Mouse (Mus musculus) stomach, postnatal 0 days (tissue): ENCODE data around the gene Ndufs7. TPM values are rescaled to one million over a fixed set of nuclear protein-coding genes. Genes with fewer than 3 reads are reported as not detected.

Experiments
- ATAC-seq: fragments of 200-750 bp; cut with Nextera tagmentation; 2 replicates; pipeline ENCODE4 v1.8.0; 2017; ENCODE audit not compliant: low FRiP score, low TSS enrichment
- DNase-seq: peaks from one replicate; pipeline ENCODE4 v3.0.0-alpha.2; 2016; ENCODE audit warnings: low spot score
- H3K27ac ChIP-seq: fragments of 300-500 bp; sonication (generic); replicated peaks from 2 replicates; pipeline ENCODE4 v1.5.1; 2014; ENCODE audit warnings: mild to moderate bottlenecking, control low read depth
- H3K27me3 ChIP-seq: fragments of 300-500 bp; sonication (generic); 2 replicates; pipeline ENCODE4 v1.6.1; 2014; ENCODE audit warnings: low read length; ENCODE audit not compliant: control insufficient read depth, insufficient read depth
- H3K36me3 ChIP-seq: fragments of 300-500 bp; sonication (generic); 2 replicates; pipeline ENCODE4 v1.6.1; 2014; ENCODE audit warnings: low read length, mixed read lengths; ENCODE audit not compliant: control insufficient read depth, insufficient read depth
- H3K4me1 ChIP-seq: fragments of 300-500 bp; sonication (generic); replicated peaks from 2 replicates; pipeline ENCODE4 v1.6.1; 2014; ENCODE audit warnings: antibody characterized with exemption; ENCODE audit not compliant: control insufficient read depth, insufficient read depth
- H3K4me2 ChIP-seq: fragments of 300-500 bp; sonication (generic); replicated peaks from 2 replicates; pipeline ENCODE4 v1.6.1; 2014; ENCODE audit warnings: low read depth, mild to moderate bottlenecking, control low read depth, moderate library complexity
- H3K4me3 ChIP-seq: fragments of 300-500 bp; sonication (generic); 2 replicates; pipeline ENCODE4 v1.5.1; 2014; ENCODE audit warnings: low read depth, low read length, control low read depth
- H3K9ac ChIP-seq: fragments of 300-500 bp; sonication (generic); 2 replicates; pipeline ENCODE4 v1.6.1; 2014; ENCODE audit warnings: mild to moderate bottlenecking, low read length, control low read depth, mixed read lengths
- H3K9me3 ChIP-seq: fragments of 300-500 bp; sonication (generic); 2 replicates; pipeline ENCODE4 v1.6.1; 2016; ENCODE audit warnings: low read length; ENCODE audit not compliant: control insufficient read depth
- CTCF ChIP-seq: IDR thresholded peaks from 2 replicates; pipeline ENCODE4 v1.5.1; 2016; ENCODE audit warnings: antibody characterized with exemption, low read depth, mild to moderate bottlenecking, moderate library complexity
- EP300 ChIP-seq: optimal IDR thresholded peaks from 2 replicates; pipeline ENCODE3; 2016; ENCODE audit warnings: antibody characterized with exemption
- WGBS: fragments of 180-500 bp; shearing (Covaris S2); extraction: QIAGEN DNeasy Blood & Tissue Kit; methylation state at CpG from one replicate; pipeline ENCODE4 v1.1.7; 2014; 5-methylcytosine and 5-hydroxymethylcytosine counted together
- polyA plus RNA-seq: library from polyadenylated mRNA; unstranded; fragments of >200 nt; fragmentation: Nextera tagmentation; extraction: Ambion mirVana; gene quantifications from 2 replicates; pipeline ENCODE4 v1.2.1, GENCODE M21; 2015

The Ndufs7 gene
- polyA plus RNA-seq, 1 experiment from 2014 or later: 403 TPM

DNA sequence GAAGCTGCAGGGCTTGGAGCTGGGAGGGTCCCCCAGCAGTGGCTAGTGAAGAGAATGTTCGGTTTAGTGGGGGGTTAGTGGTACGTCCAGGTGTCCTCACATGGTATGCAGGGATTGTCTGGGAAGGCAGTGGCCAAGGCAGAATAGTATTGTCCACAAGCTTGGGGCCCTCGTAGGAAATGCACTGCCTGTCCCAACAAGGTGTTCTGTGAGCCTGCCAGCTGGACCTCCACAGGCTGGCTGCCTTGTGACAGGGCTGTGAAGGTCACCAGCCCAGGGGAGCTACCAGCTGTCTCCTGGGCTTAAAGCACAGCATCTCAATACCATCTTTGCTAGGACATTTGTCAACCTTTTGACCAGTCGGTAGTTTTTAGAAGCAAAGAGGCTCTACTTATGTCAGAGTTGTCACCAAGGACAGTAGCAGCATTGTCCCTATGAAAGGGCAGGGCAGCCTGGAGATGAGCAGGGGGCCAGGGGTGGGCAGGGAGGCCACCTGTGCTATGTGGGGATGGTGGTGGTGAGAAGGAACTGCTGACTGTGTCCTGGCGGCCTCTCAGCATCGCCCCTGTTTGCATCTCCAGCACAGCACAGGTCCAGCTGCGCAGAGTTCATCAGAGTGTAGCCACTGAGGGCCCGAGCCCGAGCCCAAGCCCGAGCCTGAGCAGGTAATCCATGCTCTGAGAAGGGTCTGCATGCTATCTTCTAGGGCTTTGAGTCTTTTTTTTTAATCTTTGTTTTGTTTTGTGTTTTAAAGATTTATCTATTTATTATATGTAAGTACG lies 3.8 kb downstream of the Ndufs7 start:
- TF ChIP-seq CTCF: no peak
- no peak for TF ChIP-seq EP300
- Histone ChIP-seq H3K36me3 (peaks cover 28% of the 10 kb centered on the region), H3K4me3 (no peak overlapping the region), H3K9ac (no peak overlapping the region), H3K9me3 (no peaks in the 10 kb centered on the region), H3K27me3 (no peaks in the 10 kb centered on the region), H3K4me1 (no peaks in the 10 kb centered on the region; the same call in 1 of the 2 replicates), H3K4me2 (no peak overlapping the region), H3K27ac (no peak overlapping the region)
- DNase-seq: no peak
- 96% methylated on average over 11 of the region's 11 CpGs for WGBS
- no peak for ATAC-seq

DNA sequence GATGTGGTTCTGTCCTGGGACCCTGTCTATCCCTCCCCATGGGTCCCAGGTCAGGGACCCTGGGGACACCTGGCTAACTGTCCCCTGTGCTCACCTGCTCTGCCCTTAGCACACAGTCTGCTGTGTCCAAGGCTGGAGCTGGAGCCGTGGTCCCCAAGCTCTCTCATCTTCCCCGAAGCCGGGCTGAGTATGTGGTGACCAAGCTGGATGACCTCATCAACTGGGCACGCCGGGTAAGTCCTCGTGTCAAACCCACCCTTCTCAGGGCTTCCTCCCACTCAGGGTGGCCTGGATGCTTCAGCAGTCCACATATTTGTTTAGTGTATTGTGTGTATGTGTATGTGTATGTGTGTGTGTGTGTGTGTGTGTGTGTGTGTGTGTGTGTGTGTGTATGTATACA lies 4.6 kb downstream of the Ndufs7 start:
- no peak overlapping the region for H3K9ac ChIP-seq
- no peak for TF ChIP-seq EP300
- TF ChIP-seq CTCF: no peak
- no peaks in the 10 kb centered on the region for H3K9me3 ChIP-seq
- no peak for DNase-seq
- H3K4me1 ChIP-seq: no peaks in the 10 kb centered on the region; the same call in 1 of the 2 replicates
- WGBS: 70% methylated on average over 6 of the region's 6 CpGs
- H3K4me2 ChIP-seq: no peak overlapping the region
- H3K36me3 ChIP-seq: peaks cover 30% of the 10 kb centered on the region
- no peak overlapping the region for H3K4me3 ChIP-seq
- H3K27me3 ChIP-seq: no peaks in the 10 kb centered on the region
- no peak overlapping the region for H3K27ac ChIP-seq
- no peak for ATAC-seq

DNA sequence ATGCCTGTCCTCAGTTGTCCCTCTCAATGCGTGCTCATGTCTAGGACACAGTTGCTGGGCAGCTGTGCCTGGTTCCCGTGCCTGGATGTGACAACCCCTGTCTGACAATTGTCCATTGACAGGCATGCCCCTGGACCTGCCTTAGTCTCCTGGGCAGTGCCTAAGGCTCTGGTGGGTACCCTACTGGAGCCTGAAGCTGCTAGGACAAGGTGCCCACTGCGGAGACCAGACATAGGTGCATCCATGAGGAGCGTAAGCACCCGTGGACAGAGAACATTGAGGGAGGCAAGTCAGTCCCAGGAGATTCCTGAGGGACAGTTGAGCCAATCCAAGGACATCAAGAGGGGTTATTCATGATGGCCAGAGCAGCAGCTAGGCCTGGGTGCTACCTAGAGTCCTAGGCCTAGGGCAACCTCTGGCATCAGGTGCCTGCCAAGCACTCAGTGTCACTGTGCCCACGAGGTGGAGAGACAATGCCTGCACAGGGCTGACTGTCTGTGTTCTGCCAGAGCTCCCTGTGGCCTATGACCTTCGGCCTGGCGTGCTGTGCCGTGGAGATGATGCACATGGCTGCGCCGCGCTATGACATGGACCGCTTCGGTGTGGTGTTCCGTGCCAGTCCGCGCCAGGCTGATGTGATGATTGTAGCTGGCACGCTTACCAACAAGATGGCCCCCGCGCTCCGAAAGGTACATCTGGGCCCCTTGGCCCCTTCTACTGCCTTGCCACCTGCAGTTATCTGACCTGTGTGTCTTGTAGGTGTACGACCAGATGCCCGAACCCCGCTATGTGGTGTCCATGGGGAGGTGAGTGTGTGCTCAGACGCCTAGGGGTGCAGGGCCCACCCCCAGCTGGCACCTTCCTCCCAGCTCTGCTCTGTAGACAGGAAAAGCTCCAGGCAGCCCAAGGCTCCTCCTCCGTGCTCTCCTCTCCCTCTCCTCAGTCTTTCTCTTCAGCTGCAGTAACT lies 5.7 kb downstream of the Ndufs7 start:
- DNase-seq: no peak
- H3K4me1 ChIP-seq: peaks cover 2% of the 10 kb centered on the region; the same call in 1 of the 2 replicates
- peaks cover 33% of the 10 kb centered on the region for H3K36me3 ChIP-seq
- no peak overlapping the region for H3K4me2 ChIP-seq
- H3K9ac ChIP-seq: no peak overlapping the region
- no peak overlapping the region for H3K4me3 ChIP-seq
- TF ChIP-seq EP300 (no peak), CTCF (no peak)
- no peak overlapping the region for H3K27ac ChIP-seq
- H3K9me3 ChIP-seq: no peaks in the 10 kb centered on the region
- H3K27me3 ChIP-seq: no peaks in the 10 kb centered on the region
- ATAC-seq: no peak
- 93% methylated on average over 26 of the region's 26 CpGs for WGBS

DNA sequence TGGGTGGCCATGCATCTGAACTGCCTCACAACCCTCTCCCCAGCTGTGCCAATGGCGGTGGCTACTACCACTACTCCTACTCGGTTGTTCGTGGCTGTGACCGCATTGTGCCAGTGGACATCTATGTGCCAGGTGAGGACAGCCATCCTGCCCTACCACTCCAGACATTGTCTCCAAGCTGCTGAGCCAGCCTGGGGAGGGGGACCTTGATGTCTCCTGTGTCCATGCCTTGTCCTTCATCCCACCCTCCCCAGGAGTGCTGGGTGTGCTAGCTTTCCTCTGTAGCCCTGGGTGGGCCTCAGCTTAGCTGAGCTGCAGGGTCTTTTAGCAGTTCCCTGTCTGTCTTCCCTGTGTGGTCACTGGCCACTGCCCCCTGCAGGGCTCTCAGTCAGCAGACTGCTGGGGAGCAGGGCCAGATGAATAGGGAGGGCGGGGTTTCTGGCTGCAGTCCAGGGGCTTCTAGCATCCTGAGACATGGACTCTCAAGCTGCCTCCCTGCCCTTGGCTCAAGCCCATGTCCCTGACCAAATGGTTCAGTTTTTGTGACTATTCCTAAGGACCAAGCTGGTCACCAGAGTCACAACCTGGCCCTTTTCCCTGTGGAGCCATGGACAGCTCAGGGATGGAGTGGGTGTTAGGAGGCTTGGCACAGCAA lies 7.1 kb downstream of the Ndufs7 start:
- no peak overlapping the region for H3K27ac ChIP-seq
- no peaks in the 10 kb centered on the region for H3K9me3 ChIP-seq
- WGBS: 89% methylated on average over 5 of the region's 5 CpGs
- no peak for DNase-seq
- peaks cover 33% of the 10 kb centered on the region for H3K36me3 ChIP-seq
- peaks cover 7% of the 10 kb centered on the region; the same call in 1 of the 2 replicates for H3K4me1 ChIP-seq
- H3K27me3 ChIP-seq: no peaks in the 10 kb centered on the region
- no peak overlapping the region for H3K4me3 ChIP-seq
- TF ChIP-seq EP300 (no peak), CTCF (peak; percentile 38)
- no peak overlapping the region for H3K4me2 ChIP-seq
- no peak for ATAC-seq
- H3K9ac ChIP-seq: no peak overlapping the region

DNA sequence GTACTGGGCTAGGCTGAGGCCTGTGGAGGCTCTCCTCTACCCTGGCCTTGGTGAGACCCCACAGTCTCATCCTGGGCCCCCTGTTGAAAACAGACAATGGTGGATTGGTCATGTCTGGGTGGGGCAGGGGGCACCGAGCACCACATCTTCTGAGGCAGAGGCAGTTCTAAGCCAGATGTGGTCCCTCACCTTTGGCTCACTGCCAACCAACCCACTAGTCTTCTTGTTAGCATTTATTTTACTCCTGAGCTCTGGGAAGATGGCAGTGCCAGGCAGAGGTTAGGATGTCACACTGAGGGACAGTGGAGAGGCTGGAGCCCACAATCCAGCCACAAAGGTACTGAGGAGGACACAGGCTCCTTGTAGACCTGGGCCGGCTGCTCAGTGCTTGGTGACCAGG lies 9.0 kb downstream of the Ndufs7 start:
- H3K36me3 ChIP-seq: peaks cover 29% of the 10 kb centered on the region
- no peak overlapping the region for H3K4me3 ChIP-seq
- no peak overlapping the region for H3K27ac ChIP-seq
- H3K27me3 ChIP-seq: no peaks in the 10 kb centered on the region
- DNase-seq (no peak), ATAC-seq (no peak)
- no peak for TF ChIP-seq CTCF
- TF ChIP-seq EP300: no peak
- H3K9ac ChIP-seq: no peak overlapping the region
- WGBS: 70% methylated on average over 2 of the region's 2 CpGs
- no peak overlapping the region for H3K4me2 ChIP-seq
- peaks cover 7% of the 10 kb centered on the region; the same call in 1 of the 2 replicates for H3K4me1 ChIP-seq
- H3K9me3 ChIP-seq: no peaks in the 10 kb centered on the region
